Mouse (Mus musculus): ENCODE results near the gene Acsl3. TPM values are rescaled to one million over a fixed set of nuclear protein-coding genes. Genes with fewer than 3 reads are reported as not detected.

Acsl3 gene
- total and polyA plus RNA-seq, 2 experiments from 2014 or later: 47.5 to 117 TPM

GRCm38 (mm10) chr1:78745230-78745777 is 87.7 kb downstream of the Acsl3 start:
- H3K27me3 ChIP-seq (ENCODE audit: control insufficient read depth, insufficient read depth, low read length): no peaks in the 10 kb centered on the region
- H3K4me1 ChIP-seq (ENCODE audit: control insufficient read depth, insufficient read depth): peaks cover 13% of the 10 kb centered on the region
- no peak overlapping the region for H3K4me3 ChIP-seq (ENCODE audit: low read depth, low read length)
- H3K4me2 ChIP-seq (ENCODE audit: low read depth, low read length): no peak overlapping the region
- H3K9ac ChIP-seq (replicated peaks; ENCODE audit: low read depth, low read length): no peak overlapping the region
- TF ChIP-seq CTCF (IDR thresholded peaks at IDR 0.05; ENCODE audit: low read depth) (no peak), EP300 (IDR thresholded peaks at IDR 0.05; ENCODE audit: low read depth) (no peak)
- H3K9me3 ChIP-seq (replicated peaks; ENCODE audit: control insufficient read depth, low read length): no peaks in the 10 kb centered on the region
- peak; percentile 84 for ATAC-seq (ENCODE audit: insufficient read depth, low read depth)
- DNase-seq (ENCODE audit: low spot score): peak; percentile 77
- no peaks in the 10 kb centered on the region for H3K36me3 ChIP-seq (replicated peaks; ENCODE audit: control insufficient read depth, insufficient read depth, low read length)
- H3K27ac ChIP-seq (ENCODE audit: low read depth): peak overlapping the region; percentile 75
- 13% methylated on average over 5 of the region's 5 CpGs for WGBS

Other genes with a start within 250 kb of the Acsl3 start
- gene Farsb, start 168.9 kb upstream of the Acsl3 start, total RNA-seq (2014; rRNA removed; ENCODE audit: low replicate concordance): 40.0 and 55.8 TPM in 2 replicates
- gene Farsb, start 168.9 kb upstream of the Acsl3 start, polyA plus RNA-seq (2015; fragmentation: Nextera tagmentation; extraction: Ambion mirVana): 75.1 and 76.4 TPM in 2 replicates
- gene Mogat1, start 146.8 kb upstream of the Acsl3 start, total RNA-seq (2014; rRNA removed; ENCODE audit: low replicate concordance): 0.70 TPM in 1 of 2 replicates, not detected in the other
- gene Mogat1, start 146.8 kb upstream of the Acsl3 start, polyA plus RNA-seq (2015; fragmentation: Nextera tagmentation; extraction: Ambion mirVana): 0.75 TPM in 1 of 2 replicates, not detected in the other
- gene BC035947, start 145.7 kb upstream of the Acsl3 start, total RNA-seq (2014; rRNA removed; ENCODE audit: low replicate concordance): not detected in 2 replicates
- not detected in 2 replicates for gene BC035947, start 145.7 kb upstream of the Acsl3 start, polyA plus RNA-seq (2015; fragmentation: Nextera tagmentation; extraction: Ambion mirVana)
- 2.3 and 5.4 TPM in 2 replicates for gene Utp14b, start 213 bp downstream of the Acsl3 start, total RNA-seq (2014; rRNA removed; ENCODE audit: low replicate concordance)
- 0.74 and 0.94 TPM in 2 replicates for gene Utp14b, start 213 bp downstream of the Acsl3 start, polyA plus RNA-seq (2015; fragmentation: Nextera tagmentation; extraction: Ambion mirVana)
- 0.46 and 3.9 TPM in 2 replicates for gene Kcne4, start 158.9 kb downstream of the Acsl3 start, total RNA-seq (2014; rRNA removed; ENCODE audit: low replicate concordance)
- gene Kcne4, start 158.9 kb downstream of the Acsl3 start, polyA plus RNA-seq (2015; fragmentation: Nextera tagmentation; extraction: Ambion mirVana): 3.0 and 3.5 TPM in 2 replicates